Mouse (Mus musculus) erythroblast, embryonic 14.5 days (primary cell): ENCODE results near the gene Tiam2.

Source experiments
- GATA1 ChIP-seq: IDR thresholded peaks from 2 replicates; pipeline ENCODE4 v1.6.1; 2012; ENCODE audit warnings: low read length, inconsistent platforms, mixed read lengths
- TAL1 ChIP-seq: IDR thresholded peaks from 3 replicates; pipeline ENCODE4 v1.6.1; 2012; ENCODE audit warnings: low read length, inconsistent platforms, mixed read lengths

DNA sequence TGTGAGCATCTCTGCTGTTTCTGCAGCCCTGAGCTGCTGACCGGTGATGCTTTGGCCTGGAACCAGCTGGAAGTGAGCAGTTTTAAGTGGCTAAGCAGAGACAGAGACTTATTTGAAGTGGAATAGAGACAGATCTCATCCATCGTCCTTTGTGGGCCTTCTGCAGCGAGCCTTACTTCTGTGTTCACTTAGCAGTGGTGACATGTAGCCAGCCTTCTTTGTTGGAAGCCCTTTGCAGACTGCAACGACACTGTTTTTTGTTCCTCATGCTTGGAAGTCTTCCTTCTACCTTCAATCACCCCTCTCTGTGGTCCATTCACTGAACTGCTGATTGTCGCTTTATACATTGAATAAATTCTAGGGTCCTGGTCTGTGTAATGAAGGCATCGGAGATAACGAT is 18.5 kb downstream of the Tiam2 start:
- TF ChIP-seq GATA1 (no peak), TAL1 (no peak)
